Mouse (Mus musculus) cerebellum, adult (tissue): Measurements from ENCODE around the gene Slc44a2.
A peak's percentile ranks its signal among the peaks of the same experiment; 100 is the strongest.
"Not testable (repeated sequence)": the region's sequence is repeated elsewhere in the genome, so short reads cannot be mapped to it uniquely, and the experiment has no call there.

Experiments
- ATAC-seq: cut with Nextera tagmentation; 2 replicates; pipeline ENCODE4 v1.9.2; 2017; ENCODE audit warnings: mild to moderate bottlenecking, moderate library complexity, mixed read lengths; ENCODE audit not compliant: insufficient number of reproducible peaks, low FRiP score, low TSS enrichment

The Slc44a2 gene

DNA sequence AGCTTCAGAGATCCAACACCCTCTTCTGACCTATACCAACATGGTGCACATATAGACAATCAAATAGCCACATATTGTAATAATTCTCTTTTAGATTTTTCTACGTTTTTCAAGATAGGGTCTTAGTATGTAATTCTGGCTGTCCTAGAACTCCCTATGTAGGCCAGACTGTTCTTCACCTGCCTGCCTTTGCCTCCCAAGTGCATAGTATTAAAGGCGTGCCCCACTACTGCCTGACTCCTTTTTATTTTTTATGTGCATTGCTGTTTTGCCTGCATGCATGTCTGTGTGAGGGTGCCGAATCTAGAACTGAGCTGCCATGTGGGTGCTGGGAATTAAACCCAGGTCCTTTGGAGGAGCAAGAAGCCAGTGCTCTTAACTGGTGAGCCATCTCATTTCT lies 28.2 kb upstream of the Slc44a2 start:
- ATAC-seq, result no peak

DNA sequence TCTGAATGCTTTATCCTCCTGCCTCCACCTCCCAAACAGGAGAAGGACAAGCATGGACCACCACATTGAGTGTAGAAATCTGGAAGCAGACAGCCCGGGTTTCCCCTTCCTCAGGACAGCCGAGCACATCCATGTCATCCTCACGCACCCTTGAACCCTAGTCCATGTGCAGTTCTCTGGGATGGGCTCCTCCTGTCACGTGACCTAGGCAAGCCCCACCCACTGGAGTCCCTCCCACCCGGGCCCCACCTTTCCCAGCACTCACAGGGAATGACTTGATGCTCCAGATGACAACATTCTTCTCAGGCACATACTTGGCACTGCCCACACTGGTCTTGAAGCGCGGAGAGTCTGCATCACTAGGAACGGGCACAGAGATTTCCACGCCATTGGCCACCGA lies 21.5 kb upstream of the Slc44a2 start:
- ATAC-seq, result no peak

DNA sequence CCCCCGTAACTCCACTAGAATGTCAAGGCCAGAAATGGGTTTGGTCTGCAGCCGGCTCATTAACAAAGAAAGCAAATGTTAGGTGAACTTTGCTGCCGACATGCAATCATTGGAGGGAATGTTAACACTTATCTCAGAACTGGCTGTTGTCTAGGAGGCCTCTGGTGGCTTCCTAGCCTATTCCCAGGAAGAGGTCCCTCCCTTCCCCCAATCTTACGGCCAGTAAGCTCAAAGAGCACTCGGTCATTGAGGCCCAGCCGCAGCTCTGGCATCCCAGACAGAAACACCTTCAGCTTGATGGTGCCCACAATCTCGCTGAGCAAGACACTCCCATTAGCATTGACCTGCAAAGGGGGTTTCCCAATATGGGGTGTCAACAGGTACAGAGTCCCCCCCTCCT lies 15.4 kb upstream of the Slc44a2 start:
- ATAC-seq, result no peak

DNA sequence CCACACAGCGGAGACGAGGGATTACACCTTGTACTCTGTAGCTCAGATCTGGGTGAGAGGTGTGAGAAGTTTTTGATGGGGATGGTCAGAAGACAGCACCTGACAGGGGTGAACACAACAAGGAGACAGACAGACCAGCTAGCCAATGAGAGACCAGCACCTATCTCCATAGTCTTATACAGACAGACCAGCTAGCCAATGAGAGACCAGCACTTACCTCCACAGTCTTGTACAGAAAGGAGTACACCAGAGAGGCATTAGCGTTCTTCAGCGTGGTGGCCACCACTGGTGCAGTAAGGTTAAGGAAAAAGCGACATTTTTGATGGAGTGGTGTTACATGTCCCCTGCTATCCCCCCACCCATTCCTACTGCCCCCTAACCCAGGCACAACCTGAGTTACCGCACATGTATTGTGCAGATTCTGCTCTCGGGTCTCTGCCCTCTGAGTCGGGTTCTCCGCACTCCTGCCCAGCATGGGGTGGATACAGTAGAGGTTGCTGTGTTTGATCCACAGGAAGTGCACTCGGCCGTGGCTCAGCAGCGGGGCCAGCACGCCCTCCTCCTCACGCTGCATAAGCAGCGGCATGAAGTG lies 11.3 kb upstream of the Slc44a2 start:
- no peak for ATAC-seq

DNA sequence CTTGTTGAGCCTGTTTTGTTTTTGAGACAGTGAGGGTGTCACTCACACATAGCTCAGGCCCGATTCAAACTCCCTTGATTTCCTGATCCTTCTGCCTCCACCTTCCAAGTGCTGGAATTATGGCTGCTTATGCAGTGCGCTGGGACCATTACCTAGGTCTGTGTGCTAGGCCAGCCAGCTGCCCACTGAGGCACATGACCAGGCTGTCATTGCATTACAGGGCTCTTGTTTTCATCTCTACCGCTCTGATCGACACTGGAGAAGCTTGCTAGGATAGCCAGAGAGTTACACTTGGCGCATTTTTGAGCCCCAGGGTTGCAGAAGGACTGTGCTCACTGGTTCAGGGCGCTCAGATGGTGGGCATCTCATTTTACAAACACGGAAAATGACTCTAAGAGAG lies 8.8 kb upstream of the Slc44a2 start:
- no peak for ATAC-seq

DNA sequence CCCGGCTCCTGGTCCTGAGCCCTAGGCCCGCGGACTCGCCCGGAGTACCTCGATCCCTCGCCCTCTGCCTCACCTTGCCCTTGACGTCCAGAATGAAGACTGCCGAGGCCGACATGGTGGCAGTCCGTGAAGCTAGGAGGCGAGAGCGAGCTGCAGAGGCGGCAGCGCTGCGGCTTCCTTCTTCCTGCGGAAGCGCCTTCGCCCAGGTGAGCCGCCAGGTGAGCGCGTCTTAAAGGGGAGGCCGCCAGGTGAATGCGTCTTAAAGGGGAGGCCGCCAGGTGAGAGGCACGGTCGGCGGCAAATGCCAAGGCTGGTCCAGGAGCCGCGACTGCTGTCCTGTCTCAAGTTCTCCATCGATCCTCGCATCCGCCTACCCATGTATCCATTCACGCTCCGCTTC lies 8.4 kb upstream of the Slc44a2 start, which contains the start of gene Ap1m2:
Ap1m2 (minus strand) TSS at position 204 of the 400 bp plus-strand sequence.
- ATAC-seq, result no peak

DNA sequence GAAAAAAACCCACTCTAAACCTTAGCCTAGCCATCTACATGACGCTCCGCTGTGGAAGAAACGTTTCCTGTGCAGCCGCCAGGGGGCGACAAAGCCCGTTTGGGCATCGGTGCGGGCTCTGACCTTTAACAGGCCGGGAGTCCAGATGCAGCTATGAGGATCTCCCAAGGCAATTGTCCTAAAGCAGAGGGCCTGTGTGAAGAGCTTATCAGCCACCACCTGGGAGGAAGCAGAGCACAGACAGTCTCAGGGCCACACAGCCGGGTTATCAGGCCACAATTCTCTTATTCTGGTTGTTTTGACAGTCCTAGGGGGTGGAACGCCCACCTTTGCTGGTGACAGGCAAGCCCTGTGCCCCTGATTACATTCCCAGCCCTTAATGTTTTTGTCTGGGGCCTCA lies 7.1 kb upstream of the Slc44a2 start:
- peak; percentile 84; the same call in 1 of the 2 replicates for ATAC-seq

DNA sequence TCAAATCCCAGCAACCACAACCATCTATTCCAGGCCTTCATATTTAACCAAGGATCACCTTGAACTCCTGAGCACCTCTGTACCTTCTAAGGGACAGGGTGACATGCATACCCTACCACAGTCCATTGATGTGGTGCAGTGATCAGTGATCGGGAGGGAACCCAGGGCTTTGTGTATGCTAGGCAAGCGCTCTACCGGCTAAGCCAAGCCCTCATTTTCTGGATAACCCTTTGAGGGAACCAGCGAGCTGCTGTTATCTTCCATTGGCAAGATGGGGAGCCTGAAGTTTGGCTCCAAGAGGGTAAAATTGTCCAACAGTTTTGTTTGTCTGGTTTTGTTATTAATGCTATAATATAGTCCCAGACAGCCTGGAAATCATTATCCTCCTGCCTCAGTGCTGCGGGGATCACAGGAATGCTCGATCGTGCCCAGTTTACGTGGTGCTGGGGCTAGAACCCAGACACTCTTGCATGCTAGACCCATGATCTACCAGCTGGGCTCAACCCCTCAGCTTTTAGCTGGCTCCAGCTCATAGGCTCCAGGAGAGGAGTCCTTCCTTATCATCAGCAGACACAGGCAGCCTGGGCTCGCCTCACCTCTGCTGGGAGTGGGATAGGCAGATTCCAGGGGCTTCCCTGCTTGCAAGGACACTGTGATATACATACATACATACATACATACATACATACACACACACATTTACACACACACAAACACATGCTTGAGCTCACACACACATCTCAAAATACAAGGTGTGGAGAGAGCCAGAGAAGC lies 5.9 kb upstream of the Slc44a2 start:
- no peak for ATAC-seq

DNA sequence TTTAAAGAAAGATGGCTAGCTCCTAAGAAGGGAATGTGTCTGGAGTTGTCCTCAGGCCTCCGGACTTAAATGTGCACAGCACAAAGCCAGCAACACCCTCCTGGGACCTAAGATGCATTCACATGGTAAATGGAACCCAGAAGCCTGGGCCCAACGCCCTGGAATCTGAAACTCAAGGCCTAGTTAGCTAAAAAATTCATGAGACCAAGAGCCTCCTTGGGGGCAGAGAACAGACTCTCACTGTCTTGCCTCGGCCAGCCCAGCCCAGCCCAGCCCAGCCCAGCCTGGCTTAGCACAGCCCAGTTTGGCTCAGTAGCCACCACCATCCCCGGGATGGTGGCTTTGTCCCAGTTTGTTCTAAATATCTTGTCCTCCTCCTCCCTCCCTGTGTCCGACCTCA lies 5.1 kb upstream of the Slc44a2 start:
- ATAC-seq, result no peak

DNA sequence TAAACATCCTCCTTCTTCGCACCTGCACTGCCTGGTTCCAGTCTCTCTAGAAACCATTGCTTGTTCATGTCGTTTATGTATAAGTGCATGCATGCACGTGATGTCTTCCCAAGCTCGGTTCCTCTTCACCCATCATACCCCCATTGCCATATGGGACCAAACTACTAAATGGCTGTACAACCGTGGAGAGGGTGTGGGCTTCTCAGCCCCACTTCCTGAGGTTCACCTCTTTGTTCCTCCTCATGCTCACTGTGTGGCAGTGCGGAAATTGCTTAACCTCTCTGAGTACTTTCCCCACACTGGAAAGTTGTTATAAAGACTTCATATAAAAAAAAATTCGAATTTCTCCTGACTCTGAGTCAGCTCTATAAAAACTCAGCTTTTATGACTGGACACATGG lies 3.8 kb upstream of the Slc44a2 start:
- ATAC-seq, result no peak

DNA sequence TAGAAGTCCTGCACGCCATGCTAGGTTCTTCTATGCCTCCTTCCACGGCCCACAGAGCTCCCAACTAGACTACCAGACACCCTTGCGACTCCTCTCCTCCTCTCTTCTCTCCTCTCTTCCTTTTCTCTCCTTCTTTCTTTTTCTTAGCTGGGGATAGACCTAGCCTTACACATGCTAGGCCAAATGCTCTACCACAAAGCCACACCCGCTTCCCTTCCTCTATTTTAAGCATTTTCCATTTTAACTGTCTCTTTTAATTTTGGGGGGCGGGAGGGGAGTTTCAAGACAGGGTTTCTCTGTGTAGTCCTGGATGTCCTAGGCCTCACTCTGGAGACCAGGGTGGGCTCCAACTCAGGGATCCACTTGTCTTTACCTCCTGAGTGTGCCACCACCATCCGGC lies 1.7 kb upstream of the Slc44a2 start:
- ATAC-seq, result no peak

DNA sequence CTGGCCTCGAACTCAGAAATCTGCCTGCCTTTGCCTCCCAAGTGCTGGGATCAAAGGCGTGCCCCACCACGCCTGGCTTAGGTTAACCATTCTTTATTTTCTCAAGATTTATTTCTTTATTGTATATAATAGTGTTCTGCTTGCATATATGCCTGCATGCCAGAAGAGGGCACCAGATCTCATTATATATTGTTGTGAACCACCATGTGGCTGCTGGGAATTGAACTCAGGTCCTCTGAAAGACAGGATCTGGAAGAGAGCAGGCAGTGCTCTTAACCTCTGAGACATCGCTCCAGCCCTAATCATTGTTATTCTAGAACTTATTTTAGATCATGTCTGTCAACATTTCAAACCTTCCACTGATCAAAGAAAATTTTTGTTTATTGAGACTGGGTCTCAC lies 995 bp upstream of the Slc44a2 start:
- no peak for ATAC-seq

DNA sequence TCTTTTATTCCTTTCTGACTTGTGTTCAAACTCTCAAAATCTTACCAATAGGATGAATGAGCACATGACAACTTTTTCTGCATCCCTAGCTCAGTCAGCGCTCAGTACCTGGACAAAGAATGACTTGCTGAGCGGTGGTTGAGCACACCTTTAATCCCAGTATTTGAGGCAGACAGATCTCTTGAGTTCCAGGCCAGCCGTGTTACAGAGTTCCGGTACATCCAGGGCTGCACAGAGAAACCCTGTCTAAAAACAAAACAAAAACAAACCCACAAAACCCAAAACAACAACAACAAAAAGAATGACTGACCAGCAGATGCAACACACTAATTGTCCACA lies 249 bp upstream of the Slc44a2 start:
- ATAC-seq, result no peak

DNA sequence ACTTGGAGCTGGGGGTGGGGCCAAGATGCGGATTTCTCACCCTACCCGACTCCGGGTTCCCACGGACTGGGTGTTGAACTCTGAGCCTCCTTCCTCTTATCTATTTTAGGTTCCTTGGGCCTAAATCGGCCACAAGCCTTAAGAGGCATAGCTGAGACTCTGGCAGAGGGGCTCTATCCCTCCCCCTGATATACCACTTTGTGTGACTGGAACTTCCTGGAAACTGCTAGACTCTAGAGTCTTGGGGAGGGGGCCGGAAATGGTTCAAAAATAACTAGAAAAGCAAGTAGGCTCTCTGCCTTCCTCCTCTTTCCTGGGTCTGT lies 976 bp downstream of the Slc44a2 start:
- ATAC-seq, result no peak

DNA sequence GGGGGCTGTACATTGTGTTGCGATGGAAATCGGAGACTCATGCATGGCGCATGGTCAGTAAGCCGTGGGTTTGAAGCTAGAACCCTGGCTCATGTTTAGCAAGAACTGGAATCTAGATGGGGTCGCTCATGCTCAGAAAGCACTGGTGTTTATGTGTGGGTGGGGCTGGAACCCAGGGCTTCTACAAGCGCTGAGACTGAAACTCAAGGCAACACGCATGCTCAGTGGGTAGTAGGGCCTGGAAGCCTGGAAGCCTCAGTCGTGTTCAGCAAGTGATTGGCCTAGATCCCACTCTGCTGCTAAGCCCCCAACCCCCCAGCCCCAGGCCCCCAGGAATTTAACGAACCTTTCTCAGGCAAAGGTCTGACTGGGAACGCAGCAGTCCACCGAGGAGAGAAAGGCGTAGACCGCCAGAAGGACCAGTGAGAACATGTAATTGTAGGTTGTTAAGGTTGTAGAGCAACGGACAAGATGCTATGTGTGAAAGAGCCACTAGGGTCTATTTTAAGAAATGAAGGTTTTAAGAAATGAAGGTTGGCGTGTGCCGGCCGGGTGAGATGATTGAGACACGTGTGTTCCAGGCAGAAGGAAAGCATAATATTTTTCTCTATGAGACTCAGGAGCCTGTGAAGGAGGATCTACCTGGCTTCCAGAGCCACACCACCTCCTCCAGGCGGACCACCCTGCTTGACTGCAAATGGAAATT lies 1.9 kb downstream of the Slc44a2 start:
- ATAC-seq, result no peak

DNA sequence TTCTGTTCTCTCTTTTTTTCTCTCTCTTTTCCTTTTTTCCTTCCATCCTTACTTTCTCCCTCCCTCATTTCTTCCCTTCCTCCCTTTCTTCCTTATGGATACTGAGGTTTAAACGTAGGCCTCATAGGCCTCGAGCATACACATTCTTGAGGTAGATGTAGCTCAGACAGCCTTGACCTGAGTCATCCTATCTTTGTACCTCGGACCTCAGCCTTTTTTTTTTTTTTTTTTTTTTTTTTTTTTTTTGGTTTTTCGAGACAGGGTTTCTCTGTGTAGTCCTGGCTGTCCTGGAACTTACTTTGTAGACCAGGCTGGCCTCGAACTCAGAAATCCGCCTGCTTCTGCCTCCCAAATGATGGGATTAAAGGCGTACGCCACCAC lies 2.4 kb downstream of the Slc44a2 start:
- ATAC-seq, result not testable (repeated sequence)

DNA sequence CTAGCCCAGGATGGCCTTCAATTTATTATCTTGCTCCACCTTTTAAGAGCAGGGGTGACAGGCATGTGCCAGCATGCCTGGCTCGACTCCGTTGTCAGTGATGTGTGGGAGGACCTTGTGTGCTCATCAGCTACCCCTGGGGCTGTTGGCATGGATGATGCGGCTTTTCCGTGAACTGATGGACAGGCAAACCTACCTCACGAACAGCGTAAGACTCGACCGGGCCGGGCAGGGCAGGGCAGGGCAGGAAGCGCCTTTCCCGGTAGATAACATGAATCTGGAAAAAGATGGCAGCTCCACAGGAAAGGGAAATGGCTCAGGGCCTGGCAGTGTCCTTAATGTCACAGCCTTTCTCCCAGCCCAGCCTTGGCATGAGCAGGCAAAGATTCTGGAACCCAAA lies 3.8 kb downstream of the Slc44a2 start:
- no peak for ATAC-seq

DNA sequence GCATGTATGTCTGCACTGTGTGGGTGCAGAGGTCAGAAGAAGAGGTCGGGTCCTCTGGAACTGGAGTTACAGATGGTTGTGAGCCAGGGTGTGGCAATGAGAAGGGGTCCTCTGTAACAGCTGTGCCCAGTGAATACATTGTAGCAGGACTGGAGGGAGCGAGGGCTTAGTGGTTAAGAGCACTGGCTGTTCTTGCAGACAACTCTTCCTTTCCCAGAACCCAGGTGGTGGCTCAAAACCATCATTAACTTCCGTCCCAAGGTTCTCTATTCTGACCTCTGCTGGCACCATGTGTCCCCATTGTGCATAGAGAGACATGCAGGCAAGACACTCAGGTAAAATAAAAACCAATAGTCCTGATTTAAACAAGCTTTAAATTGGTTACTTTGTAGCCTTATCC lies 7.1 kb downstream of the Slc44a2 start:
- no peak for ATAC-seq

DNA sequence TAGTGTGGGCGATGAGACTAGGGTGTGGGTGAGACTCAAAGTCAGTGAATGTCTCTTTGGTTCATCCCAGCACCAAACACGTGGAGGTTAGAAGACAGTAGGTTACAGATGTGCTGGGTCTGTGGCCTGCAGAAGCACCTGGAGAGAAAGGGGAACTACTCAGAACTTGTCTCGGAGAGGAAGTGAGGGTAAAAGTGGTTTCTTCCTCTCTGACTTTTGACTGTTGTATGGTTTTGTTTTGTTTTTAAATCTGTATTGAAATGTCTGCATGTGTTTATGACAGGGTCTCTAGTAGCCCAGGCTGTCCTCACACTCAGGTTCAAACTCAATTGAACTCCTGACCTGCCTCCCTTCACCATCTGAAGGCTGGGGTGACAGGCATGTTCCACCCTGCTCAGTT lies 7.5 kb downstream of the Slc44a2 start:
- no peak for ATAC-seq

DNA sequence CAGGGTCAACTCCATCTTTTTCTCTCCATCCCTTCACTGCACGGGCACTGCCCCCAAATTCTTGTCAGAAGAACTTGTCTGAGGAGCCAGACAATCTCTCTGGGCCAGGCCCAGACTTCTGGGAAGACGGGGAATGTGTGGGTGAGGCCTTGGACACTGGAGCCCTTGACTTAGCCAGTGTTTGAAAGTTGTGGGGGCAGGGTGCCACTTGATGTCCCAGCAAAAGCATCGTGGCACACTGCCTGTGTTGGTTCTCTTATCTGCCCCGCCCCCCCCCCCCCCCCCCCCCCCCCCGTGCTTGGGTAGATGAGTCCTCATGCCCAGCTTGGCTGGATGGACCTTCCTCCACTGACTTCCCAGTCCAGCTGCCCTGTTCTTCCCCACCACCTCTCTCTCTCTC lies 8.5 kb downstream of the Slc44a2 start:
- no peak for ATAC-seq

DNA sequence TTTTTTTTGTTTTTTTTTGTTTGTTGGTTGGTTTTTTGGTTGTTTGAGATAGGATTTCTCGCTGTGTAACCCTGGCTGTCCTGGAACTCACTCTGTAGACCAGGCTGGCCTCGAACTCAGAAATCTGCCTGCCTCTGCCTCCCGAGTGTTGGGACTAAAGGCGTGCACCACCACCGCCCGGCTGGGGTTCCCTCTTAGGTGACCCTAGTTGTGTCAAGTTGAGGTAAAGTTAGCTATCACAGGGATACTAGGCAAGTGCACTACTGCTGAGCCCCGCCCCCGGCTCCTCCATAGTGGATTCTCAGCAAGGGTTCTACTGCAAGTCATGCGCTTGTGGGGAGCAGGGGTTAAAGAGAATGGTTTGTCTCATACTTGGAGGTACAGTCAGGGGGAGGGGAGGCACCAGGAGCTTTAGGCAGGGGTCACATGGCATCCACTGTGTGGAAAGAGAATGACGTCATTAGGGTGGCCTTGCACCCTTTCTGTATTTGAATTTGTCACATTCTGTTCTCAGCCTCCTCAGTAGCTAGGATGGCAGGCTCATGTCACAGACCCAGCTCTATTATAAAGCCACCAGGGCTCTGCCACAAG lies 9.3 kb downstream of the Slc44a2 start:
- no peak for ATAC-seq
